Mouse (Mus musculus) right cerebral cortex, postnatal 25 days (tissue): ENCODE results near the gene Pdss1.

ENCODE experiments used
- DNase-seq: peaks from one replicate; pipeline ENCODE4 v3.0.0; 2022

Pdss1 gene

DNA sequence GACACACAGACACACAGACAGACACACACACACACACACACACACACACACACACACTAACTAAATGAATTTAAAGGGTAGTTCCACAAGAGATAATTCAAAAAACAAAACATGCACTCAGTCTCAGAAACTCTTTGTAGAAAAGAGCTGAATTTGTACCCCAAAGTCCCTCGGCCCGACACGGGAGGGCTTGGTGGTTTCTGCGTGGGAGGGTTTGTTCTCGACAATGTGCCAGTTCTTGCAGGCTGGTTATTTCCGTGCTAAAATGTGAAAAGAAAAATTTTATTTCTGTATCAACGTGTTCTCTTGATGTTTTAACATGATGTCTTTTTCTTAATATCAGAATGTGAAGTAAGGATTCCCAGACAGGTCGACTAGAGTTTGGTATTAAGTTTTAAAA lies 66.9 kb downstream of the Pdss1 start:
- DNase-seq = no peak

- no peak for DNase-seq
These were observed 67.6 kb downstream of the Pdss1 start for GRCm38 (mm10) chr2:22962970-22963369.

GRCm38 (mm10) chr2:22977387-22977973 lies 82.2 kb downstream of the Pdss1 start:
- no peak for DNase-seq

- no peak for DNase-seq
These were observed 90.8 kb downstream of the Pdss1 start for GRCm38 (mm10) chr2:22985973-22986657.
